Mouse (Mus musculus) gastrocnemius, adult 2 months (tissue): ENCODE data around the gene Ano10. TPM values are rescaled to one million over a fixed set of nuclear protein-coding genes. Genes with fewer than 3 reads are reported as not detected.
"Not testable (repeated sequence)": the region's sequence is repeated elsewhere in the genome, so short reads cannot be mapped to it uniquely, and the experiment has no call there.

Source experiments
- DNase-seq: peaks from one replicate; pipeline ENCODE4 v3.0.0; 2022
- H3K27ac ChIP-seq: fragments of 200-600 bp; 2 replicates; pipeline ENCODE4 v1.8.1; 2022; ENCODE audit warnings: mild to moderate bottlenecking
- H3K4me3 ChIP-seq: fragments of 200-600 bp; 2 replicates; pipeline ENCODE4 v1.8.1; 2022; ENCODE audit warnings: mild to moderate bottlenecking, moderate library complexity
- CTCF ChIP-seq: fragments of 200-600 bp; IDR thresholded peaks from 2 replicates; pipeline ENCODE4 v1.8.1; 2022; ENCODE audit warnings: antibody characterized with exemption, mild to moderate bottlenecking, moderate library complexity
- intact Hi-C: fragments of 180-260 bp; cut with DNase I; formaldehyde crosslinking; loops from one replicate; pipeline ENCODE4 v1.15.1; 2025
- long read RNA-seq, 2 experiments: library from polyadenylated mRNA; stranded (forward); transcript quantifications; one replicate each; pipeline ENCODE4 v2.0.0; 2021
- total RNA-seq, 2 experiments: library from RNA; stranded (reverse); gene quantifications; 2 replicates each; pipeline ENCODE4 v1.2.3; 2021

Ano10 gene
- total RNA-seq, result 10 to 100 TPM; 40.7 to 49.0 TPM
- long read RNA-seq, experiment 1, transcript Ano10-201 (13 exons, 2,653 nt), result major isoform, 40 of 49 reads
- long read RNA-seq, experiment 1, partial matches to known transcripts, result 2 of 49 reads
- long read RNA-seq, experiment 1, other reads (novel, unspliced or antisense), result 6 of 49 reads
- long read RNA-seq, experiment 2, transcript Ano10-201 (13 exons, 2,653 nt), result major isoform, 65 of 74 reads
- long read RNA-seq, experiment 2, partial matches to known transcripts, result 8 of 74 reads
- long read RNA-seq, experiment 2, other reads (novel, unspliced or antisense), result 1 of 74 reads

- Histone ChIP-seq H3K4me3 (peak within 1 kb of the TSS; percentile 90), H3K27ac (peak within 1 kb of the TSS; percentile 97)
- peak; percentile 99 for DNase-seq
- intact Hi-C loops, result loop anchor here (5.0 to 10.0 kb wide), 2 partner anchors 37 to 440 kb away; partner anchors contain the start of gene Higd1a
- peak; percentile 17; the same call in 1 of the 2 replicates for TF ChIP-seq CTCF
Measured at GRCm38 (mm10) chr9:122294242-122294881, at the start of gene Ano10. Gene Ano10, minus strand, starts transcription at chr9:122294423.

GRCm38 (mm10) chr9:122343399-122343798 lies 49.2 kb upstream of the Ano10 start:
- TF ChIP-seq CTCF, result no peak
- no peak for DNase-seq
- Histone ChIP-seq H3K27ac (no peak overlapping the region), H3K4me3 (no peak overlapping the region)
- intact Hi-C loops, result no loop called here

DNA sequence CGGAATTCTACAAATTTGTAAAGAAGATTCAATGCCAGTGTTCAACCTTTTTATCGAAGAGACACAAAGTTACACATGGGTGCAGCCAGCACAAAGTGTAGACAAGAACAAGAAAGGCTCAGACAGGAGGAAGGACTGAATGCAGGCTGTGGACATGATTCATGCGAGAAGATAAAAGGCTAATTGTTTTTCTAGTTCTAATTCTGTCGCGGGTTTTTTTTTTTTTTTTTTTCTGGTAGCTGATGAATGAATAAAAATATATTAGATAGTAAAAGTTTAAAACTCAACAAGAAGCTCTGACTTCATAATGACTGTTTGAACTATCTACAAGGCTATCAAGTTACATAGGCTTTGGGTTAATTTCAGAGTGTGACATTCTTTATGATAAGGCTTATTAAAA lies 45.7 kb upstream of the Ano10 start:
- intact Hi-C loops, result no loop called here
- no peak for DNase-seq
- no peak for TF ChIP-seq CTCF
- H3K4me3 ChIP-seq, result no peak overlapping the region
- H3K27ac ChIP-seq, result no peak overlapping the region

- H3K27ac ChIP-seq, result no peak overlapping the region
- H3K4me3 ChIP-seq, result no peak overlapping the region
- TF ChIP-seq CTCF, result no peak
- intact Hi-C loops, result no loop called here
- no peak for DNase-seq
Measured at GRCm38 (mm10) chr9:122337510-122337931, 43.3 kb upstream of the Ano10 start.

DNA sequence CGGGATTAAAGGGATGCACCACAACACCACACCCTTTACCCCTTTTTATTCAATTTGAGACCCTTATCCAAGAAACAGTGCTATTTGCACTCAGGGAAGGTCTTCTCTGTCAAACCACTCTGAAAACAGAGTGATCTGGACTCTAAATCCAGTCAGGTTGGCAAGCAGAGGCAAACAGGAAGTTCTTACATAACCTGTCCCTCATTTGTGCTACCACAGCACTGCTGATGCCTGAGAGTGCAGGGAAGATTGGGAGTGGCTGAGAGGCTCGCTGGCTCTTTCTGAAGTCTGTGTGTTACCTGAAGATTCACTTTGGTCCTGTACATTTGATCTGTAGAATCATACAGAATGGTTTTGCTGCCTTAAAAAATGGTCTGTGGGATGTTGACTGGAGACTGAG lies 42.5 kb upstream of the Ano10 start:
- Histone ChIP-seq H3K4me3 (no peak overlapping the region), H3K27ac (0 out of 2 replicates have a peak overlapping the region, but pooled peaks have one; percentile 2)
- intact Hi-C loops, result no loop called here
- TF ChIP-seq CTCF, result no peak
- no peak for DNase-seq

DNA sequence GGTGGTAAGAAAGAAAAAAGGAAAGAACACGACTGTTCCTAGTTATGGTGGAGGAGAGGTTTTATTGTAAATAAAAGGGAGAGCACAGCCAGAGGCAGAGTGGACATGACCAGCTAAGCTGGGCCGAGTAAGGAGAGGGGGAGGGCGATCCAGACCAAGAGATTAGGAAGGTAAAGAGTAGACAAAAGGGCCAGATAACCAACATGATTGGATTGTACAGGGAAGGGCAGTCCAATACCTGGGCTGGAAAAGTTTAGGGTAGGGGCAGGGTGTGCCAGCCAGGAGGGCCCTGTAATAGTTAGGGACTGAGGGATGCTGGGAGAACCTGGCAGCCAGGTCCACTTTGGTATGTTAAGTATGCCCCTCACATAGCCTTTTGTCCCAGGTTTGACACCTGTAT lies 34.0 kb upstream of the Ano10 start:
- no peak for DNase-seq
- intact Hi-C loops, result no loop called here
- Histone ChIP-seq H3K27ac (no peak overlapping the region), H3K4me3 (no peak overlapping the region)
- TF ChIP-seq CTCF, result no peak

- H3K4me3 ChIP-seq, result no peak overlapping the region
- DNase-seq, result no peak
- no peak overlapping the region for H3K27ac ChIP-seq
- intact Hi-C loops, result no loop called here
- TF ChIP-seq CTCF, result no peak
Measured at GRCm38 (mm10) chr9:122325996-122326395, 31.8 kb upstream of the Ano10 start.

DNA sequence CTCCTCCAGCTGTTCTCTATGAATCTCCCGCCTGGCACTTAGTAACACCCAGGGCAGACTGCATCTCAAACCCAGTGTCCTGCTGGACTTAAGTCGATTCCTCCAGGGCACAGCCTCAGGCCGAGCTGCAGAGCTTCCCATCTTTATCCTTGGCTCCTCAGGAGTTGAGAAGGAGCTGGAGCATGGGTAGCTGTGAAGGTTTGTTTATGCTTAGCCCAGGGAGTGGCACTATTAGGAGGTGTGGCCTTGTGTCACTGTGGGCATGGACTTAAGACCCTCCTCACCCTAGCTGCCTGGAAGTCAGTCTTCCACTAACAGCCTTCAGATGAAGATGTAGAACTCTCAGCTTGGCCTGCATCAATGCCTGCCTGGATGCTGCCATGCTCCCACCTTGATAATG lies 28.1 kb upstream of the Ano10 start:
- intact Hi-C loops, result no loop called here
- H3K27ac ChIP-seq, result no peak overlapping the region
- no peak overlapping the region for H3K4me3 ChIP-seq
- no peak for DNase-seq
- TF ChIP-seq CTCF, result no peak

- intact Hi-C loops, result no loop called here
- no peak for DNase-seq
- no peak overlapping the region for H3K4me3 ChIP-seq
- TF ChIP-seq CTCF, result no peak
- no peak overlapping the region for H3K27ac ChIP-seq
Measured at GRCm38 (mm10) chr9:122320626-122321025, 26.4 kb upstream of the Ano10 start.

GRCm38 (mm10) chr9:122316562-122316961 lies 22.3 kb upstream of the Ano10 start:
- intact Hi-C loops, result no loop called here
- no peak for TF ChIP-seq CTCF

GRCm38 (mm10) chr9:122315501-122315900 lies 21.3 kb upstream of the Ano10 start:
- TF ChIP-seq CTCF, result no peak
- intact Hi-C loops, result no loop called here
- no peak overlapping the region for H3K4me3 ChIP-seq
- H3K27ac ChIP-seq, result no peak overlapping the region
- DNase-seq, result no peak

More at GRCm38 (mm10) chr9:122316562-122316961, 22.3 kb upstream of the Ano10 start:
- DNase-seq, result no peak
- Histone ChIP-seq H3K4me3 (no peak overlapping the region), H3K27ac (no peak overlapping the region)

DNA sequence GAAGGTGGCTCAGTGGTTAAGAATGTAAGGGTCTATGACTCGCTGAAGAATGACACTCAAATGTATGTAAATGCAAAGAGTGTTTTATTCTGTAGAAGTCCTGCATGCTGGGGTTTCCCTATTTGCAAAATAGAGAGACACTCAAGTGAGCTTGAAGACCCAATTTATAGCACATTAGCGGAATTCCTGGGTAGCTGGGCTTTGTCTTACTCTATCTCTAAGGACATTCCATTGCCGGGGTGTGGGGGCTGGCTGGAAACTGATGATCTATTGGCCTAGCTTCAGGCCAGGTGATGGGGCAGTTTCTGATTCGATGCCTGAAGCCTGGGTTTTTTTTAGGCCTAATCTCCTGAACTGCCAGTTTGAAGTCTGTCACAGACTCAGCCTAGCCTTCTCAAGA lies 20.7 kb upstream of the Ano10 start:
- H3K27ac ChIP-seq, result no peak overlapping the region
- no peak overlapping the region for H3K4me3 ChIP-seq
- TF ChIP-seq CTCF, result no peak
- intact Hi-C loops, result no loop called here
- no peak for DNase-seq

GRCm38 (mm10) chr9:122314386-122314785 lies 20.2 kb upstream of the Ano10 start:
- intact Hi-C loops, result no loop called here
- DNase-seq, result no peak
- Histone ChIP-seq H3K27ac (no peak overlapping the region), H3K4me3 (no peak overlapping the region)
- no peak for TF ChIP-seq CTCF

- intact Hi-C loops, H3K4me3 ChIP-seq, H3K27ac ChIP-seq, DNase-seq: not testable (repeated sequence)
Measured at GRCm38 (mm10) chr9:122313128-122313527, 18.9 kb upstream of the Ano10 start.
